Mouse (Mus musculus) right cerebral cortex, postnatal 10 days (tissue): ENCODE measurements around the gene Ppp5c.
A peak's percentile ranks its signal among the peaks of the same experiment; 100 is the strongest.

Experiments
- DNase-seq, 2 experiments: peaks; one replicate each; pipeline ENCODE4 v3.0.0; 2021; ENCODE audit warnings: low spot score in 2 of 2

Gene Ppp5c

DNA sequence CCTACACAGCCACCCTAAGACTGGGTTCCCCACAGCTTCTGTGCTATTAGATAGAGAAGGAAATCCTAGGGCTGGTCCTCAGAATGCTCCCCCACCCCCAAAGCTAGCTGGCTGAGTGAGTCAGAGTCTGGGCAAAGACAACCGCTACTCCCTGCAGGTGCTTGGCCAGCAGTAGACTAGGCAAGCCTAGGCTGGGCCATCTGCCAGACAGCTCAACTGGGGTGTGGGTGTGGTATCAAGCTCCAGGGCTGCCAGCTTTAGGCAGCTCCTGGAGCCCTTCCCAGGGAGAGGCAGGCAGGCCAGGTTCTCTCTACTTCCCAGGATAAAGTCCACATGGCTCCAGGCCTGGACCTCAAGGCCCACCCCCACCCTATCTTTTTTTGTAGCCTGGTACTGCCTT lies 10.7 kb downstream of the Ppp5c start:
- peak; percentile 96 for DNase-seq

DNA sequence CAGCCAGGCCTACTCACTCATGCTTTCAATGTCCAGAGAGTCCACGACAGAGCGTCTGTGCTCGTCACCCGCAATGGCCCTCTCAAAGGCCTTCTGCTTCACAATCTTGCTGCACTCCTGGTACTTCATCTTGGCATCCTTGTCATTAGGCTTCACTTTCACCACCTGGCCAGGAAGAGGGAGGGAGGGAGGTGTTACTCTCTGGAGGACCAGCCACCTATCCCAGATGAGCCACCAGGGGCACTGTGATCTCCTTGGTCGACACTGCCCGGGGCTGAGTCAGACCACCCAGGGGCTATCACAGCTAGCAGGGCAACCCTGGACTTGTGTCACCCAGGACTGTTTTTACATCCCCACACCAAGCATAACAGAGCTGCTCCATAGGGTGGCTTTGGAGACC lies 12.3 kb downstream of the Ppp5c start:
- DNase-seq: no peak

DNA sequence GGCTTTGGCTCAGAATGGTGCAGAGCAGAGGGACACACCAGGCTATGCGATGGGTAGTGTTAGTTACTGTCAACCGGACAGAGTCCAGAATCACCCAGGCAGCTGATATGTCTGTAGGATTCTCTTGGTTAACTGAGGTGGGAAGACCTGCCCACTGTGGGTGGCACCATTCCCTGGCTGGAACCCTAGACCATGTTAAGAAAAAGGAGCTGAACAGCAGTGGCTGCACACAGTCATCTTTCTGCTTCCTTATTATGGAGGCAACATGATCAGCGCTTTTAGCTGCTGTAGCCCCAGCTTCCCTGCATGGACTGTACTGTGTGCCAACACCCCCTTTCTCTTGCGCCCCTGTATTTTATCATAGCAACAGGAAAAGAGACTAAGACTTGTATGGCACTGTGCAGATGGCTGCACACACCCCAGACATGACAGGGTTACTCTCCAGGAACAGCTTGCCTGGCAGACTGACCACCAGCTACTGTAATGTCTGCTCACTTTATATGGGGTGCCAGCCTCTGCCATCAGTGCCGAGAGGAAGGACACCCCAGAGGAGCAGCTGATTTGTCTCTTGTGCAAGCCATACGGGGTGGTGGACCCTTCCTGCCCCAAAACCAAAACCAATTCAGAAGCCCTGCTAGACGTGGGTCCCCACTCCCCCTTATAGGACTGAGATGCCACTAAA lies 15.7 kb downstream of the Ppp5c start:
- no peak for DNase-seq

DNA sequence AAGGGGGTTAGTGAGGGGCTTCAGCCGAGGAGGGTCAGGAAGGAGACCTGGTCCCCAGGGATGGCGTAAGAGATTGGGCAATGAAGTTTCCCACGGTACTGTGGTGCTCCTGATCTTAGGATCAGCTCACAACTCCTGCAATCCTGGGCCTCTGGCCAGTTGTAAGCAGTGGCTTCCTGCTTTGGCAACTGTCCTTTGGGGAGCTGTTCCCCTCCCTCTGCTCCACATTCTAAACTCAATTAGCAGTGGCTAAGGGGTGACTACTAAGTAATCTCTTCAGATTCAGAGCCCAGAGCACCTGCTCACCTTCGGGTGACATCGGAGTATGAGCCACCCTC lies 17.7 kb downstream of the Ppp5c start:
- no peak for DNase-seq

DNA sequence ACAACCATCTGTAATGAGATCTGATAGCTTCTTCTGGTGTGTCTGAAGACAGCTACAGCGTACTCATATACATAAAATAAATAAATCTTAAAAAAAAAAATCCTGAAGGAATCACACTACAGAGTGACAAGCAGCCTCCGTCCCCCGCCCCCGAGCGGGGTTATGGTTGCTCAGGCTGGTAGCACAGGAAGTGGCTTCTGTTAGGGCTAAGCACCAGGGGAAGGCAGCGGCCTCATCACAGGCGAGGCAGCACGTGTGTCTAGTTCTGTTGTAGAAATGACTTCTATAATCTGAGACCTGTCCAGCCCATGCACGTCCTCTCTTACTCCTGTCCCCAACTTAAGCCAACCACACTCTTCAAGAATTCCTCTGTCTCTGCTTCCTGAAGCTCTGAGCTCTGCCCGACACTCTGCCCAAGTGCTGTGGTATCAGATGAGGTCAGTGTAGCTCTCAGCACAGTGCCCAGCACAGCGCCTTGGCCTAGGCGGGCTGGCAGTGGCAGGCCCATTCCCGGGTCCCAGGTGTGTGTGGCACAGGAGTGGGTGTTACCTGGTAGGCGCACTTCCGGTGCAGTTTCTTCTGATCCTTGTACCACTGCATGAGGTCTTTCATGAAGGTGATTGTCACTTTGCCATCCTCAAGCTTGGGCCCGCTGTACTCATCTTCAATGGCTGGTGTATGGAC lies 18.3 kb downstream of the Ppp5c start:
- no peak for DNase-seq

DNA sequence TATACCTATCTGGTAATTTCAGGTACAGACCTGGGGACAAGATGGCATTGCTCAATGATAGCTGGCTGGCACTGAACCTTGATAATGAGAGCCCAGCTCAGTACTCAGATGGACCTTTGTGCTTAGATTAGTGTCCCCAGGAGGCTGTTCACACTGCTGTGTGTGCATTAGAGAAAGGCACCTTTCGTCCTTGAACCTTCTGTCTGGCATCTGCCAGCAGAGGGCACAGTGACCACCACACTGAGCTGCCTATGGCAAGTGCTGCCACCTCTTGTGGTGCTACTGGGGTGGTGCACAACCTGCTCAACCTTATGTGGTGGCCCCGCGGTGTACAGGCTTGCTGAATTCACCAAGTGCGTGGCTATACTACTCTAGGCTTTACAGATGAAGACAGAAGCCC lies 20.4 kb downstream of the Ppp5c start:
- DNase-seq: no peak

DNA sequence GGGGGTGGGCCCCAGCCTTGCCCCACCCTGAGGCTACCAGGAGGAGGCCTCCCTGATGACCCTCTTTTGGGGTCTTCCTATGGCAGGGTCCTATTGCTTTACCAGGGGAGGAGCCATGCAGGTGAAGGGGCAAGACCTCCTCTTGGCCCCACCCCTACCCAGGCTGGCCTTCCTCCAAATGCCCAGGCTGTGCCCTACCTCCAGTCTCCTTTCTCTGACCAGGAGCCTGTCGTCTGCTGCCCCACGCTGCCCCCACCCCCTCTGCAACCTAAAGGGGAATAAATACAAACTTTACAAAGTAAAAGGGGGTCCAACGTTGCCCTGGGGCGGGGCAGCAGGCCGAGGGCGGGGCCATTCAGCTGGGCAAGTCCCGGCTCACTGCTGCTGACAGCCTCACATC lies 23.0 kb downstream of the Ppp5c start:
- DNase-seq: no peak

DNA sequence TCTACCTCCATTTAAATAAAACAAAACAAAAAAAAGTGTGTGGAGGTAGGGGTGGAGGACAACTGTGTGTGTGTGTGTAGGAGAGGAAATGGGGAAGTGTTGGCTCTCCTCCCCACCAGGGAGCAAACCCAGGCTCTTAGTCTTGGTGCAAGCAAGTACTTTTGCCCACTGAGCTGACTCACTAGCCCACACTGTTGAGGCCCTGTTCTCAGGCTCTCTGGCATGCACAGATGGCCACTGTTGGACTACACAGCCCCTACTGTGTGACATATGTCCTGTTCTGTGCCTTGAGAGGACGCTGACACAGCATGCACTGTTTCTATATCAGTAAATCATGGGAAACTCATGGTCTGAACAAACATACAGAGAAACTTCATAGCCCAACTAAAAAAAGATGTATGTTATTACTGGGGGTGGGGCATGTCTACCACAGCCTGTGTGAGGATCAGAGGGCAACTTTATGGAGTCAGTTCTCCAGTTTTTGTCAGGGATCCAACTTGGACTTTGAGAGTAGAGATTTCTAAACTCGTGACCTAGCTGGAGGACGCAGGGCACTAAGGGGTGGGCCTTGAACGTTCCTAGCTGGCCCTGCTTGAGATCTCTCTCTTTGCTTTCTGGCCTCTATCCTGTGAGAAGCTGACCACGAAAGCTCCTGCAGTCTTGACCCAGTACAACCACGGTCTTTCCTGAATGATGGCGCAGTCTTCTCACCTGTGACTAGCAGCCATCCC lies 24.3 kb downstream of the Ppp5c start:
- DNase-seq: no peak

DNA sequence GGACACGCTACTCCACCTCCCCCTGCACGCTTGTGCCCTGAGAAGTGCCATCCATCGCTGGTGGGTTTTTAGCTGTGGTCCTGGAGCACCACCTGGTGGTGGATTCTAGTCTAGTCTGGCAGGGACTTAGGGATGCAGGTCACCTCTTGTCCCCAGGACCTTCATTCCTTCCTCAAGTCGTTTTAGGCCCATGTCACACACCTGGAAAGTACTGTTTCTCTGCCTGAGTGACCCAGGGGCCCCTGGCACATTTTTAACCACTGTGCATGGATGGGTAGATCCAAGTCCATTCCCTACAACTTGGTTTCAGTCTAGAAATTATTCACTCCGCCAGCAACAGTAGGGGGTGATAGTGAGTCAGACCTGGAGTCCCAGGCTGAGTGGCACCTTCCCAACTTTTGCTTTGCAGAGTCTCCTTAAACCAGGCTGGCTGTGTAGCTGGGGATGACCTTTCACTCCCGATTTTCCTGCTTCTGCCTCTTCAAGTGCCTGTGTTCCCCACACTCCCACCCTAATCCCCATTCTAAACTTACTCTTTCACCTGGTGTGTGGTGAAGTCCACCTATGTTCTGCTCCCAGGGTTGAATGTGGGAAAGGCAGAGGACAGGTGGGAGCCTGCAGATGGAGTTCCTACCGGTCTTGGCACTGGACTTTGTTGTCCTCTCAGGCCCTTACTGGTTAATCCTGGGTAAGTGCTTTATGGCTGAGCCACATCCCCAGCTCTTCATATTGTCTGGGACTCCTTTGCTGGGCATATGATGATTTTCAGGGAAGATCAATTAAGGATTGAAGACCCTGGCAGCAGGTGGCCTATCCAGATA lies 25.1 kb downstream of the Ppp5c start:
- DNase-seq: peak; percentile 85 to 90

DNA sequence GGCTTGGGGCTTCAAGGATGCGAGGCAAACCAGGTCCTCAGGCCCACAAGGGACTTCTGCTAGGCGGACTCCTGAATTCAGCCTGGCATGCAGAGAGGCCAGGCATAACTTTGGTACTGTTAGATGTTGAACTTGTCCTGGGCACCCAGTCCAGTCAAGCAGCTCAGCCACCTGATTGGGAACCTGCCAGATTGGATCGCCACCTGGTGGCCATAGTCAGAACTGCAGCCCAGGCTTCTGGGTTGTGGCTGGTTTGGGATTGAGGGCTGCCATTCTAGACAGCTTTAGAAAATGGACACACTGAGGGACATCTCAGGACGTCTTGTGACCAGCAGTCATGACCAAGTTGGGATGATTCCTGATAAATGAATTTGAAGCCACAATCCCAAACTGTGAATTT lies 28.1 kb downstream of the Ppp5c start:
- peak; percentile 83 to 88 for DNase-seq

DNA sequence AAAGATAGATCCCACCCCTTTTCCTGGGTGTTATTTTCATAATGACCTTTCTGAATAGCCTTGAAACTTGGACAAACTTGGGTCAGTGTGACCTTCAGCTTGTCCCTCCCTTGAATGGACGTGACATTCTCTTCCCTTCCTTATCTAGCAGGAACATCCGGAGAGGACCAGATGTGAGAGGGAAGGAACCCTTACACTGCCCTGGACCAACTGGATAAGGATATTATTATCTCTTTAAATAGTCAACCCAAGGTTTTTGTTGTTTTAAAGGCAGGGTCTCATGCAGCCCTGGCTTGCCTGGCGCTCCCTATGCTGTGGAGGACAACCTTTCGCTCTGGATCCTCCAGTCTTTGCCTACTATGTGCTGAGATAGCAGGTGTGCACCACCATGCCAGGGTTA lies 28.5 kb downstream of the Ppp5c start:
- no peak for DNase-seq

DNA sequence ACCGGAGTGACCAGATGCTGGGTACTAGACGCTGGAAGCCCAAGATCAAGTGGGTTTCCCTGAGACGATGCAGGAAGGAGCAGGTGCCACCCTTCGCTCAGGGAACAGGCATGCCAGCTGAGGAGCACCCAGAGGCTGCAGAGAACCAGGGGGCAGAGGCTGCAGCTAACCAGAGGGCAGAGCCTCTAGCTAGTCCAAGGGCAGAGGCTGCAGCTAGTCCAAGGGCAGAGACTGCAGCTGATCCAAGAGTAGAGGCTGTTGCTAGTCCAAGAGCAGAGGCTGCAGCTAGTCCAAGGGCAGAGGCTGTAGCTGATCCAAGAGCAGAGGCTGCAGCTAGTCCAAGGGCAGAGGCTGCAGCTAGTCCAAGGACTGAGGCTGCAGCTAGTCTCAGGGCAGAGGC lies 32.4 kb downstream of the Ppp5c start:
- no peak for DNase-seq

DNA sequence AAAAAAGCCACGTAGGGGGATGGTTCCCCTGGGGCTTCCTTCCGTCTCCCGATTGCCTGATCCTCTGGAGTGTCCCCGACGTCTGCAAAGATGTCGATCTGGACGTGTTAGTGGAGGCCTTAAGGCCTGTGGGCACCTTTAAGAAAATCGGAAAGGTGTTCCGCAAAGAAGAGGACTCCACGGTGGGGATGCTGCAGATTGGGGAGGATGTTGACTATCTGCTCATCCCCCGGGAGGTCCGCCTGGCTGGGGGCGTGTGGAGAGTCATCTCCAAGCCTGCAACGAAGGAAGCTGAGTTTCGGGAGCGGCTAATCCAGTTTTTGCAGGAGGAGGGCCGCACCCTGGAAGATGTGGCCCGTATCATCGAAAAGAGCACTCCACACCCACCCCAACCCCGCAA lies 33.3 kb downstream of the Ppp5c start:
- no peak for DNase-seq

DNA sequence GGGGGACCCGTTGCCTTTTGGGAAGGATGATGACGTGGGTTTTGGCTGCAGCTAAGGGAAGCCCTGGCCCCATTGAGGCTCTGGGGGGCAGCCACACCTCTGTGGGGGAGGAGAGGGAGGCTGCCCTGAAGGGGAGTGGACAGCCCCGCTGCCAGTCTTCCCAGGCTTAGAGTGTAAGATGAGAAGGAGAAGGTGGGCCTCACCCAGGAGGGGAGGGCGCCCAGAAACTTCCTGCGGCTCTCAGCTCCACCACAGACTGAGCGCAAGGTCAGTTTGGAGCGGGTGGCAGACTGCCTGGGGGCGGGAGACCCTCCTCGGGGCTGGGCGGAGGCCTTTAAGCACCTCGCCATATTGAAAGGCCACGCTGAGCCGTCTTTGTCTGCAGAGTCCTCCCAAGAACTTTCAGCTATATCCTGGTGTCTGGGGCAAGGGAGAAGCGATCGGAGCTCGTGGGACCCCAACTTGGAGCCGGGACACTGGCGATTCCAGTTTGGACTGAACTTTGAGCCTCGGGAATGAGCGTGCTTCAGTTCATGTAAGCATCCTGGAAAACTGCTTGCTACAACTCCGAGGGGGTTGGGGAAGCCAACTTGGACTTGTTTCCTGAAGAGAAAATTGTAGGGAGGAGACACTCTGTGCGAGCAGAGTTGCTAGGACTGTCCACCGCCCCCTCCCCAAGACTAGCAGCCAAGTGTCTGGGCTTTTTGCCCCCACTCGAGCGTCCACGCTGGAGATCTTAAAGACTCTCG lies 33.9 kb downstream of the Ppp5c start:
- peak; percentile 75 to 82 for DNase-seq

DNA sequence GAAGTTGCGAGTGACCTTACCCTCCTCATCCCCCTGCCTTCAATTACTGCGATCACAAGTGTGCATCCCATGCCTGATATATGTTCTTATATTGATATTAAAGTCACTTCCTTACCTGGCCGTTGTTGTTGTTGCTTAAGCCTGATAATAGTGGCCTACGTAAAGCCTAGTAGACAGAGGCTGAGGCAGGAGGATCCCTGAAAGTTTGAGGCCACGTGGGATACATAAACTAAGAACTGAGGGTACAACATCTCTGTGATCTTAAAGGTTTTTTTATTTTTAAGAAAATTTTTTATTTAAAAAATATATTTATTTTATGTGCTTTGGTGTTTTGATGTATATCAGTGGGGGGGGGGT lies 35.3 kb downstream of the Ppp5c start, which contains the start of gene Ccdc8:
Gene Ccdc8, plus strand, starts transcription at position 258 of the 357 bp plus-strand sequence.
- DNase-seq: no peak

DNA sequence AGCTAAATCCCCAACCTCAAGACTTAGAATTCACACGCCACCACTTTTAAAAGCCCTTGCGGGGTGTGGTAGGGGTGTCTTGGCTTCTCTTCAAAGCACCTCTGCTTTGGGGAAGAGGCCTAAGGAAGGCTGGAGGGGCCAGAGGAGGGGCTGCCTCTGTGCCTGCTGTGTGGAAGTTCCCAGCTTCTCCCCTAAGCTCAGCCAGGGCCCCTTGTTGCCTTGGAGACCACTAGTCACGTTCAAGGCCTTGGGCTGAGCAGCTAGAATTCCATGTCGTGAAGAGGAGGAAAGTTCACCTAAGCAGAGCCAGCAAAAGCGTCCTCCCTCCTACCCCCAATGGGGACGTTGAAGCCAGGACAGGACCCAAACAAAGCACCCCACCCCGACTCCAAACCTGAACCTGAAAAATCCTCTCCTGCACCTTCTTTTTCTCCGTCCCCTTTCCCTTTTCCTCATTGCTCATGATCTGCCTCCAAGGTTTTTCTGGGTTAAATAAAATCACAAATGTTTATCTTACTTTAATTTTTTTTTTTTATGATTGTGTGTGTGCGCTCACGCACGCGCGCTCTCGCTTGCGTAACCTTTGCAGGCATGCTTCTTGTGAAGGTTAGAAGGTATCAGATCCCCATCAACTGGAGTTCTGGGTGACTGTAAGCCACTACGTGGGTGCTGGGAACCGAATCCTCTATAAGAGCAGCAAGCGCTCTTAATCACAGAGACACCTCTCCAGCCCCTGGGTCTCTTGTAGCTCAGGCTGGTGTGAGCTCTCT lies 35.9 kb downstream of the Ppp5c start:
- DNase-seq: peak in 1 of 2 experiments; percentile 46

DNA sequence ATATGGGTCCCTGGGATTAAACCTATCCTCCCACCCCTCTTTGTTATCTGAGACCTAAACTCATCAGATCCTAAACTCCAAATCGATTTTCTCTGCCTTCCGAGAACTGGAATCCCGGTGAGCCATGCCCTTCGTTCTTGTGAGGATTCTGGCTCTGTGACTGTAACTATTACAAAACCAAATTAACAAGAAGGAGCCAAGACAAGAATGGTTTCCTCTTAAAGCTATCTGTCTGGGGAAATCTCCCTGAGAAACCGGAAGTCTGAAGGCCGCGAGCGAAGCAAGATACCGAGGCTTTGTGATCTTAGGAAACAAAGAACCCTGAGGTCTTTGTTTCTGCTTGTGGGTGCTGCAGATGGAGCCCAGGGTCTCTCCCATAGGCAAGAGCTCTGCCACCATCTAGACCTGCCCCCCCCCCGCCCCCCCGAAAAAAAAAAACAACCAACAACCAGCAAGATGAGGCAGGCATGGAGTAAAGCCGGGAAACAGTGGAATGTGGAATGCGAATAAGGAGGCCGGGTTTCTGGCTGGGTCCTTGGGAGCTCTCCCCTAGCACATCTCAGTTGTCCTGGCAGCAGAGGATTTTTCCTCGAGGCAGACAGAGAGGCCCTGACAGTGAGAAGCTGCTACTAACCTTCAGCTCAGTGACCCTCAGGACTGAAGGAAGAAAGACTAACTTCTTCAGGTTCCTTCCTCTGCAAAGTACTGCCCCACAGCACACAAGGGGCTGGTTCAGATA lies 37.5 kb downstream of the Ppp5c start:
- DNase-seq: no peak

DNA sequence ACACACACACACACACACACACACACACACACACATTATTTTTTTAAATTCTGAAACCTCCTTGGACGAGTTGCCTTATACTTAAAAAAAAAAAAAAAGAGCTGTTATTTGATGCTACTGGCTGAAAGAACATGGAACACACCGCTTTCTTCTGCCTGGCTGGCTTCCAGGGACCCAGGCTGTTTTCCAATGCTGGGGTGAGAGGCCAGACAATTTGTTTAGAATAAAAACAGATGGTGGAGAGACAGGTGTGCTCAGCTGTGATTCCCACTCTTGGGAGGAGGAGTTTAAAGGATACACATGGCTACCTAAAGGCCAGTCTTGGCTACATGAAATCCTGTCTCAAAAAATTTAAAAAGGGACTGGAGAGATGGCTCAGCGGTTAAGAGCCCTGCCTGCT lies 39.3 kb downstream of the Ppp5c start:
- DNase-seq: peak in 1 of 2 experiments; percentile 46

DNA sequence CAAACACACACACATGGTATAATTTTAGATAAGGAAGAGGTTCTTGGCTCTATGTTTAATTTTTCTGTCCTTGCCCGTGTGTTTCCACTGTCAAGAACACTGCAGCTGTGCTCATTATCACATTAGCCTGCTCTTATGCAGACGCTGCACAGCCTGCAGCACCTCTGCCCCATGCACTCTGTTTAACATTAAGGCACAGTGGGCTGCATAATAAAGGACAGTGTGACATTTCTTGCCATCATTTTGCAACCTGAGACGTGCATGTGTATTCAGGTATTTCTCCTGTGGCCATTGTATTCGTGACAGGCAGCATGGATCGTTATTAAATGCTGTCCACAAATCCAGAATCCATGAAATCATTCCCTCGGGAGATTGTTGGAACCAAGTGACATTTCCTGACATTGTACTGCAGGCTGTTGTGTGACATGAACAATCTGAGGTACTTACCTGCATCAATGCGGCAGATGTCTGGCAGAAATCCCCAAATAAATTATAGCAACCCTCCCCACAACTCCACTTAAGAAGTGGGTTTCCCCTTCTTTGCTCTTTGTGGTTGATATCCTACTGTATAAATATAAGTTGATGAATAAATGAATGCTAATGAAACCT lies 40.1 kb downstream of the Ppp5c start:
- DNase-seq: no peak
